Mouse (Mus musculus): Measurements from ENCODE around the gene Schip1. TPM values are rescaled to one million over a fixed set of nuclear protein-coding genes. Genes with fewer than 3 reads are reported as not detected.
A peak's percentile ranks its signal among the peaks of the same experiment; 100 is the strongest.

Gene Schip1
- total RNA-seq, 2 experiments from 2014 or later: 211 to 215 TPM

- no peak for DNase-seq (ENCODE audit: low spot score in 2 of 2)
Measured at GRCm38 (mm10) chr3:68469643-68470042, 405.0 kb downstream of the Schip1 start.

- DNase-seq (ENCODE audit: low spot score in 2 of 2): no peak
Measured at GRCm38 (mm10) chr3:68470061-68470460, 405.5 kb downstream of the Schip1 start.

GRCm38 (mm10) chr3:68470622-68471021, 406.0 kb downstream of the Schip1 start:
- DNase-seq (ENCODE audit: low spot score in 2 of 2): no peak

GRCm38 (mm10) chr3:68476336-68476735, 411.7 kb downstream of the Schip1 start:
- no peak for DNase-seq (ENCODE audit: low spot score in 2 of 2)

- DNase-seq (ENCODE audit: low spot score in 2 of 2): no peak
Measured at GRCm38 (mm10) chr3:68477478-68477877, 412.9 kb downstream of the Schip1 start.

GRCm38 (mm10) chr3:68479266-68479665, 414.7 kb downstream of the Schip1 start:
- no peak for DNase-seq (ENCODE audit: low spot score in 2 of 2)

GRCm38 (mm10) chr3:68483517-68483916, 418.9 kb downstream of the Schip1 start:
- no peak for DNase-seq (ENCODE audit: low spot score in 2 of 2)

GRCm38 (mm10) chr3:68484021-68484420, 419.4 kb downstream of the Schip1 start:
- no peak for DNase-seq (ENCODE audit: low spot score in 2 of 2)

GRCm38 (mm10) chr3:68484561-68484960, 420.0 kb downstream of the Schip1 start:
- no peak for DNase-seq (ENCODE audit: low spot score in 2 of 2)

GRCm38 (mm10) chr3:68487621-68488020, 423.0 kb downstream of the Schip1 start:
- no peak for DNase-seq (ENCODE audit: low spot score in 2 of 2)

GRCm38 (mm10) chr3:68488316-68488715, 423.7 kb downstream of the Schip1 start:
- DNase-seq (ENCODE audit: low spot score in 2 of 2): no peak

- DNase-seq (ENCODE audit: low spot score in 2 of 2): no peak
Measured at GRCm38 (mm10) chr3:68491516-68491915, 426.9 kb downstream of the Schip1 start.

GRCm38 (mm10) chr3:68492066-68492465, 427.5 kb downstream of the Schip1 start:
- DNase-seq (ENCODE audit: low spot score in 2 of 2): no peak

- DNase-seq (ENCODE audit: low spot score in 2 of 2): no peak
Measured at GRCm38 (mm10) chr3:68492513-68492912, 427.9 kb downstream of the Schip1 start.

- DNase-seq (ENCODE audit: low spot score in 2 of 2): peak in 1 of 2 experiments; percentile 29
Measured at GRCm38 (mm10) chr3:68493170-68493585, 428.6 kb downstream of the Schip1 start.

- DNase-seq (ENCODE audit: low spot score in 2 of 2): peak; percentile 68 to 78
Measured at GRCm38 (mm10) chr3:68493586-68494295, 429.1 kb downstream of the Schip1 start.

- DNase-seq (ENCODE audit: low spot score in 2 of 2): peak; percentile 38 to 53
Measured at GRCm38 (mm10) chr3:68494296-68495095, 429.9 kb downstream of the Schip1 start.

GRCm38 (mm10) chr3:68495096-68495735, 430.6 kb downstream of the Schip1 start:
- peak; percentile 45 to 54 for DNase-seq (ENCODE audit: low spot score in 2 of 2)

GRCm38 (mm10) chr3:68495736-68496242, 431.2 kb downstream of the Schip1 start:
- DNase-seq (ENCODE audit: low spot score in 2 of 2): no peak

GRCm38 (mm10) chr3:68496513-68496912, 431.9 kb downstream of the Schip1 start:
- no peak for DNase-seq (ENCODE audit: low spot score in 2 of 2)

GRCm38 (mm10) chr3:68499532-68500152, 435.0 kb downstream of the Schip1 start:
- DNase-seq (ENCODE audit: low spot score in 2 of 2): no peak

All from layer of hippocampus, postnatal 10 days (tissue).